Comparison of ENCODE assay signal across 8 mouse cellular contexts in genomic region chr8:120505619-120506310, GRCm38 (mm10).
A peak's percentile ranks its signal among the peaks of the same experiment; 100 is the strongest.
DNase-seq lines count a peak whose midpoint lies in the region; ATAC-seq lines count a peak whose summit lies in the region.

No protein-coding gene starts in this region.

- H3K27me3 ChIP-seq in liver, embryonic 12.5 days (replicated peaks): no peaks in the 10 kb centered on the region
- H3K27me3 ChIP-seq in liver, embryonic 11.5 days (replicated peaks; ENCODE audit: control insufficient read depth, insufficient read depth, low read length): no peaks in the 10 kb centered on the region
- peaks cover 83% of the 10 kb centered on the region for H3K27me3 ChIP-seq in forebrain, embryonic 10.5 days (ENCODE audit: poor library complexity, severe bottlenecking)
- H3K27me3 ChIP-seq in hindbrain, embryonic 16.5 days (replicated peaks; ENCODE audit: control insufficient read depth, insufficient read depth, low read length): no peaks in the 10 kb centered on the region

- WGBS in liver, embryonic 12.5 days (ENCODE audit: insufficient replicate concordance): 63% methylated on average over 23 of the region's 23 CpGs
- 60% methylated on average over 23 of the region's 23 CpGs for WGBS in liver, embryonic 11.5 days
- WGBS in forebrain, embryonic 10.5 days: 9% methylated on average over 23 of the region's 23 CpGs
- 12% methylated on average over 23 of the region's 23 CpGs for WGBS in hindbrain, embryonic 16.5 days

- no peaks in the 10 kb centered on the region for H3K9me3 ChIP-seq in liver, embryonic 12.5 days (replicated peaks)
- no peaks in the 10 kb centered on the region for H3K9me3 ChIP-seq in liver, embryonic 11.5 days (ENCODE audit: control insufficient read depth, low read length)
- no peaks in the 10 kb centered on the region for H3K9me3 ChIP-seq in forebrain, embryonic 10.5 days
- no peaks in the 10 kb centered on the region for H3K9me3 ChIP-seq in hindbrain, embryonic 16.5 days (ENCODE audit: control insufficient read depth, low read length)

- peaks cover 28% of the 10 kb centered on the region for H3K36me3 ChIP-seq in liver, embryonic 12.5 days
- H3K36me3 ChIP-seq in liver, embryonic 11.5 days (ENCODE audit: control insufficient read depth, insufficient read depth, low read length): no peaks in the 10 kb centered on the region
- H3K36me3 ChIP-seq in forebrain, embryonic 10.5 days (replicated peaks): no peaks in the 10 kb centered on the region
- no peaks in the 10 kb centered on the region for H3K36me3 ChIP-seq in hindbrain, embryonic 16.5 days (ENCODE audit: control insufficient read depth, insufficient read depth, low read length)

- DNase-seq in liver, embryonic 11.5 days (ENCODE audit: low spot score): no peak
- DNase-seq in forebrain, embryonic 10.5 days (ENCODE audit: extremely low spot score, low spot score): no peak
- DNase-seq in naive thymus-derived CD4-positive, alpha-beta T cell, adult 2 months (ENCODE audit: low read depth): peak; percentile 44
- DNase-seq in adrenal gland, adult 8-10 months: no peak
- no peak for DNase-seq in urinary bladder, postnatal 36 days (ENCODE audit: low spot score in 2 of 2)
- no peak for DNase-seq in right cerebral cortex, adult 2 months (ENCODE audit: low spot score in 2 of 2)

- peak overlapping the region; percentile 52; the same call in 1 of the 2 replicates for H3K9ac ChIP-seq in liver, embryonic 12.5 days
- no peak overlapping the region for H3K9ac ChIP-seq in liver, embryonic 11.5 days (ENCODE audit: low read depth, low read length)
- H3K9ac ChIP-seq in hindbrain, embryonic 16.5 days (ENCODE audit: low read depth, low read length): peak overlapping the region; percentile 63

- no peak for ATAC-seq in liver, embryonic 12.5 days
- ATAC-seq in liver, embryonic 11.5 days (replicated peaks; ENCODE audit: low FRiP score): no peak
- ATAC-seq in hindbrain, embryonic 16.5 days: no peak

- H3K4me1 ChIP-seq in liver, embryonic 12.5 days: peaks cover 100% of the 10 kb centered on the region
- peaks cover 91% of the 10 kb centered on the region for H3K4me1 ChIP-seq in liver, embryonic 11.5 days (replicated peaks; ENCODE audit: control insufficient read depth, insufficient read depth, low read length)
- peaks cover 100% of the 10 kb centered on the region for H3K4me1 ChIP-seq in forebrain, embryonic 10.5 days
- peaks cover 75% of the 10 kb centered on the region for H3K4me1 ChIP-seq in hindbrain, embryonic 16.5 days (ENCODE audit: control insufficient read depth, insufficient read depth, low read depth, low read length)

- peak overlapping the region; percentile 59 for H3K4me2 ChIP-seq in liver, embryonic 12.5 days
- no peak overlapping the region for H3K4me2 ChIP-seq in liver, embryonic 11.5 days
- H3K4me2 ChIP-seq in hindbrain, embryonic 16.5 days (ENCODE audit: low read length): peak overlapping the region; percentile 58

- peak overlapping the region; percentile 24; the same call in 1 of the 2 replicates for H3K4me3 ChIP-seq in liver, embryonic 12.5 days
- H3K4me3 ChIP-seq in liver, embryonic 11.5 days (ENCODE audit: low read depth, low read length): no peak overlapping the region
- peak overlapping the region; percentile 46 for H3K4me3 ChIP-seq in forebrain, embryonic 10.5 days
- H3K4me3 ChIP-seq in hindbrain, embryonic 16.5 days (ENCODE audit: low read length): no peak overlapping the region; the same call in 1 of the 2 replicates

- peak overlapping the region; percentile 50 for H3K27ac ChIP-seq in liver, embryonic 12.5 days
- no peak overlapping the region for H3K27ac ChIP-seq in liver, embryonic 11.5 days (ENCODE audit: low read depth, low read length)
- peak overlapping the region; percentile 82 for H3K27ac ChIP-seq in forebrain, embryonic 10.5 days
- H3K27ac ChIP-seq in hindbrain, embryonic 16.5 days (ENCODE audit: low read depth, low read length): peak overlapping the region; percentile 80

Comparison
In these comparisons a context has a peak if more than half of its experiments do, and no peak if none do; other contexts are left out.
1. H3K4me3 ChIP-seq: peak in liver, embryonic 12.5 days (single experiment) and forebrain, embryonic 10.5 days (single experiment); none in liver, embryonic 11.5 days (single experiment) and hindbrain, embryonic 16.5 days (single experiment).